Mouse (Mus musculus) gastrocnemius, postnatal 10 days (tissue): ENCODE data around the gene Clpx. TPM values are rescaled to one million over a fixed set of nuclear protein-coding genes. Genes with fewer than 3 reads are reported as not detected.
A peak's percentile ranks its signal among the peaks of the same experiment; 100 is the strongest.

Experiments used
- DNase-seq: peaks from one replicate; pipeline ENCODE4 v3.0.0; 2021; ENCODE audit warnings: mixed read lengths
- total RNA-seq, 2 experiments: library from RNA; stranded (reverse); gene quantifications; 2 replicates each; pipeline ENCODE4 v1.2.3; 2021

Gene Clpx
- total RNA-seq, 2 experiments from 2014 or later: 61.8 to 64.5 TPM

GRCm38 (mm10) chr9:65346476-65347111, 52.5 kb downstream of the Clpx start:
- DNase-seq: peak; percentile 50

GRCm38 (mm10) chr9:65347112-65347850, 53.2 kb downstream of the Clpx start:
- DNase-seq: no peak

- no peak for DNase-seq
These were observed 59.2 kb downstream of the Clpx start for GRCm38 (mm10) chr9:65353251-65353650.

- no peak for DNase-seq
These were observed 62.5 kb downstream of the Clpx start for GRCm38 (mm10) chr9:65356561-65356960.

GRCm38 (mm10) chr9:65356971-65357370, 62.9 kb downstream of the Clpx start:
- DNase-seq: no peak

GRCm38 (mm10) chr9:65358956-65359480, 65.0 kb downstream of the Clpx start:
- no peak for DNase-seq

GRCm38 (mm10) chr9:65360641-65361448, 66.8 kb downstream of the Clpx start, which contains the start of gene Ubap1l:
Gene Ubap1l (plus strand): TSS chr9:65361041.
- DNase-seq: no peak

GRCm38 (mm10) chr9:65363684-65364083, 69.6 kb downstream of the Clpx start:
- no peak for DNase-seq

- no peak for DNase-seq
These were observed 71.7 kb downstream of the Clpx start for GRCm38 (mm10) chr9:65365721-65366120.

GRCm38 (mm10) chr9:65371756-65372155, 77.7 kb downstream of the Clpx start:
- DNase-seq: no peak

GRCm38 (mm10) chr9:65372449-65372848, 78.4 kb downstream of the Clpx start:
- DNase-seq: peak; percentile 55

- DNase-seq: no peak
These were observed 80.6 kb downstream of the Clpx start for GRCm38 (mm10) chr9:65374468-65375162.

- no peak for DNase-seq
These were observed 81.3 kb downstream of the Clpx start for GRCm38 (mm10) chr9:65375163-65375934.

Other genes with a start within 250 kb of the Clpx start
- gene Igdcc4, start 192.8 kb upstream of the Clpx start, total RNA-seq: 10 to 100 TPM; 60.4 to 79.2 TPM
- gene Igdcc3, start 153.1 kb upstream of the Clpx start, total RNA-seq: under 1 TPM; 0.59 to 0.65 TPM
- gene Parp16, start 98.9 kb upstream of the Clpx start, total RNA-seq: 1 to 10 TPM; 6.6 to 8.1 TPM
- gene Cilp, start 29.1 kb upstream of the Clpx start, total RNA-seq: 100 to 1,000 TPM; 101 to 103 TPM
- 10 to 100 TPM; 11.2 to 13.9 TPM for gene Pdcd7, start 51.8 kb downstream of the Clpx start, total RNA-seq
- gene Ubap1l, start 66.8 kb downstream of the Clpx start, total RNA-seq: 1 to 10 TPM in 1 of 2 experiments, under 1 TPM in 1; 0.52 to 1.1 TPM
- 10 to 100 TPM in 1 of 2 experiments, 1 to 10 TPM in 1; 8.9 to 10.7 TPM for gene Kbtbd13, start 97.4 kb downstream of the Clpx start, total RNA-seq
- gene Rasl12, start 104.2 kb downstream of the Clpx start, total RNA-seq: 10 to 100 TPM in 1 of 2 experiments, 1 to 10 TPM in 1; 7.2 to 11.5 TPM
- gene Slc51b, start 128.7 kb downstream of the Clpx start, total RNA-seq: not detected
- 1 to 10 TPM; 6.6 to 7.1 TPM for gene Mtfmt, start 141.5 kb downstream of the Clpx start, total RNA-seq
- gene Spg21, start 166.7 kb downstream of the Clpx start, total RNA-seq: 10 to 100 TPM; 48.1 to 59.8 TPM
- gene Ankdd1a, start 225.9 kb downstream of the Clpx start, total RNA-seq: not detected